Mouse (Mus musculus): ENCODE measurements around the gene Tex19.1. TPM values are rescaled to one million over a fixed set of nuclear protein-coding genes. Genes with fewer than 3 reads are reported as not detected.

The Tex19.1 gene
- polyA plus RNA-seq, 1 experiment from 2014 or later, result not detected

GRCm38 (mm10) chr11:121122024-121122670 lies 23.8 kb upstream of the Tex19.1 start:
- no peak overlapping the region for H3K4me3 ChIP-seq (replicated peaks)
- no peak overlapping the region for H3K4me2 ChIP-seq
- ATAC-seq (ENCODE audit: low FRiP score), result no peak
- H3K4me1 ChIP-seq, result peaks cover 3% of the 10 kb centered on the region; the same call in 1 of the 2 replicates
- no peak overlapping the region for H3K9ac ChIP-seq
- H3K9me3 ChIP-seq, result no peaks in the 10 kb centered on the region
- H3K36me3 ChIP-seq (replicated peaks), result no peaks in the 10 kb centered on the region
- 71% methylated on average over 2 of the region's 2 CpGs for WGBS
- no peak overlapping the region for H3K27ac ChIP-seq
- no peaks in the 10 kb centered on the region for H3K27me3 ChIP-seq

GRCm38 (mm10) chr11:121123438-121123837 lies 22.5 kb upstream of the Tex19.1 start:
- Histone ChIP-seq H3K4me1 (peaks cover 3% of the 10 kb centered on the region; the same call in 1 of the 2 replicates), H3K4me2 (no peak overlapping the region), H3K9me3 (no peaks in the 10 kb centered on the region), H3K36me3 (replicated peaks) (no peaks in the 10 kb centered on the region), H3K27ac (no peak overlapping the region), H3K4me3 (replicated peaks) (no peak overlapping the region), H3K9ac (no peak overlapping the region), H3K27me3 (no peaks in the 10 kb centered on the region)
- 88% methylated on average over 4 of the region's 4 CpGs for WGBS
- no peak for ATAC-seq (ENCODE audit: low FRiP score)

GRCm38 (mm10) chr11:121125522-121126172 lies 20.3 kb upstream of the Tex19.1 start:
- 89% methylated on average over 3 of the region's 3 CpGs for WGBS
- Histone ChIP-seq H3K27me3 (no peaks in the 10 kb centered on the region), H3K36me3 (replicated peaks) (no peaks in the 10 kb centered on the region), H3K9ac (no peak overlapping the region), H3K27ac (no peak overlapping the region), H3K4me3 (replicated peaks) (no peak overlapping the region), H3K9me3 (no peaks in the 10 kb centered on the region), H3K4me1 (no peaks in the 10 kb centered on the region), H3K4me2 (no peak overlapping the region)
- no peak for ATAC-seq (ENCODE audit: low FRiP score)

- WGBS, result 82% methylated on average over 1 of the region's 1 CpGs
- no peaks in the 10 kb centered on the region for H3K4me1 ChIP-seq
- no peak overlapping the region for H3K9ac ChIP-seq
- no peak overlapping the region for H3K27ac ChIP-seq
- H3K4me2 ChIP-seq, result no peak overlapping the region
- H3K9me3 ChIP-seq, result no peaks in the 10 kb centered on the region
- H3K27me3 ChIP-seq, result no peaks in the 10 kb centered on the region
- no peak overlapping the region for H3K4me3 ChIP-seq (replicated peaks)
- ATAC-seq (ENCODE audit: low FRiP score), result no peak
- H3K36me3 ChIP-seq (replicated peaks), result no peaks in the 10 kb centered on the region
Observed at GRCm38 (mm10) chr11:121126395-121126794, 19.5 kb upstream of the Tex19.1 start.

GRCm38 (mm10) chr11:121127441-121127840 lies 18.5 kb upstream of the Tex19.1 start:
- Histone ChIP-seq H3K36me3 (replicated peaks) (no peaks in the 10 kb centered on the region), H3K27me3 (no peaks in the 10 kb centered on the region), H3K9me3 (no peaks in the 10 kb centered on the region), H3K4me3 (replicated peaks) (no peak overlapping the region), H3K4me1 (no peaks in the 10 kb centered on the region), H3K4me2 (no peak overlapping the region), H3K9ac (no peak overlapping the region), H3K27ac (no peak overlapping the region)
- ATAC-seq (ENCODE audit: low FRiP score), result no peak
- WGBS, result 99% methylated on average over 3 of the region's 3 CpGs

- Histone ChIP-seq H3K4me2 (no peak overlapping the region), H3K9ac (no peak overlapping the region), H3K27ac (no peak overlapping the region), H3K4me3 (replicated peaks) (no peak overlapping the region), H3K27me3 (no peaks in the 10 kb centered on the region), H3K36me3 (replicated peaks) (no peaks in the 10 kb centered on the region), H3K4me1 (no peaks in the 10 kb centered on the region), H3K9me3 (no peaks in the 10 kb centered on the region)
- WGBS, result 85% methylated on average over 1 of the region's 1 CpGs
- no peak for ATAC-seq (ENCODE audit: low FRiP score)
Observed at GRCm38 (mm10) chr11:121129616-121130015, 16.3 kb upstream of the Tex19.1 start.

- no peak for ATAC-seq (ENCODE audit: low FRiP score)
- no peak overlapping the region for H3K27ac ChIP-seq
- 65% methylated on average over 1 of the region's 1 CpGs for WGBS
- H3K9ac ChIP-seq, result no peak overlapping the region
- no peaks in the 10 kb centered on the region for H3K9me3 ChIP-seq
- H3K36me3 ChIP-seq (replicated peaks), result no peaks in the 10 kb centered on the region
- no peak overlapping the region for H3K4me2 ChIP-seq
- no peaks in the 10 kb centered on the region for H3K27me3 ChIP-seq
- H3K4me1 ChIP-seq, result no peaks in the 10 kb centered on the region
- no peak overlapping the region for H3K4me3 ChIP-seq (replicated peaks)
Observed at GRCm38 (mm10) chr11:121134600-121134999, 11.3 kb upstream of the Tex19.1 start.

GRCm38 (mm10) chr11:121137682-121138081 lies 8.3 kb upstream of the Tex19.1 start:
- WGBS, result 87% methylated on average over 5 of the region's 5 CpGs
- Histone ChIP-seq H3K27ac (no peak overlapping the region), H3K4me3 (replicated peaks) (no peak overlapping the region), H3K9ac (no peak overlapping the region), H3K4me1 (no peaks in the 10 kb centered on the region), H3K9me3 (no peaks in the 10 kb centered on the region), H3K36me3 (replicated peaks) (no peaks in the 10 kb centered on the region), H3K27me3 (no peaks in the 10 kb centered on the region), H3K4me2 (no peak overlapping the region)
- no peak for ATAC-seq (ENCODE audit: low FRiP score)

GRCm38 (mm10) chr11:121138732-121139131 lies 7.2 kb upstream of the Tex19.1 start:
- no peak overlapping the region for H3K4me2 ChIP-seq
- ATAC-seq (ENCODE audit: low FRiP score), result no peak
- no peaks in the 10 kb centered on the region for H3K36me3 ChIP-seq (replicated peaks)
- no peak overlapping the region for H3K27ac ChIP-seq
- no peak overlapping the region for H3K9ac ChIP-seq
- no peak overlapping the region for H3K4me3 ChIP-seq (replicated peaks)
- H3K9me3 ChIP-seq, result no peaks in the 10 kb centered on the region
- H3K4me1 ChIP-seq, result no peaks in the 10 kb centered on the region
- no peaks in the 10 kb centered on the region for H3K27me3 ChIP-seq
- WGBS, result 54% methylated on average over 6 of the region's 6 CpGs

- WGBS, result 74% methylated on average over 9 of the region's 9 CpGs
- ATAC-seq (ENCODE audit: low FRiP score), result no peak
- Histone ChIP-seq H3K4me2 (no peak overlapping the region), H3K27ac (no peak overlapping the region), H3K36me3 (replicated peaks) (no peaks in the 10 kb centered on the region), H3K4me1 (no peaks in the 10 kb centered on the region), H3K4me3 (replicated peaks) (no peak overlapping the region), H3K9ac (no peak overlapping the region), H3K9me3 (no peaks in the 10 kb centered on the region), H3K27me3 (no peaks in the 10 kb centered on the region)
Observed at GRCm38 (mm10) chr11:121143325-121144015, 2.5 kb upstream of the Tex19.1 start.

- no peak overlapping the region for H3K9ac ChIP-seq
- H3K27ac ChIP-seq, result no peak overlapping the region
- H3K27me3 ChIP-seq, result no peaks in the 10 kb centered on the region
- H3K9me3 ChIP-seq, result no peaks in the 10 kb centered on the region
- WGBS, result 84% methylated on average over 3 of the region's 3 CpGs
- H3K4me2 ChIP-seq, result no peak overlapping the region
- no peaks in the 10 kb centered on the region for H3K4me1 ChIP-seq
- no peak for ATAC-seq (ENCODE audit: low FRiP score)
- H3K4me3 ChIP-seq (replicated peaks), result no peak overlapping the region
- H3K36me3 ChIP-seq (replicated peaks), result no peaks in the 10 kb centered on the region
Observed at GRCm38 (mm10) chr11:121148193-121148592, 2.2 kb downstream of the Tex19.1 start.

- Histone ChIP-seq H3K9ac (no peak overlapping the region), H3K9me3 (no peaks in the 10 kb centered on the region), H3K36me3 (replicated peaks) (no peaks in the 10 kb centered on the region), H3K4me2 (no peak overlapping the region), H3K27me3 (peaks cover 40% of the 10 kb centered on the region), H3K4me3 (replicated peaks) (no peak overlapping the region), H3K4me1 (peaks cover 27% of the 10 kb centered on the region), H3K27ac (no peak overlapping the region)
- WGBS, result 13% methylated on average over 4 of the region's 4 CpGs
- ATAC-seq (ENCODE audit: low FRiP score), result peak; percentile 53; the same call in 1 of the 2 replicates
Observed at GRCm38 (mm10) chr11:121154203-121154602, 8.3 kb downstream of the Tex19.1 start.

All from forebrain, embryonic 12.5 days (tissue).